Mouse (Mus musculus) embryonic fibroblast, embryonic 13.5 days (primary cell): ENCODE measurements around the gene Hdac10.

Source experiments
- CTCF ChIP-seq: IDR thresholded peaks from 2 replicates; pipeline ENCODE4 v1.5.1; 2011; ENCODE audit warnings: mild to moderate bottlenecking, control low read depth, low read length, moderate library complexity, borderline replicate concordance; ENCODE audit not compliant: insufficient read depth
- POLR2A ChIP-seq: IDR thresholded peaks from 2 replicates; pipeline ENCODE4 v1.6.1; 2011; ENCODE audit warnings: low read depth, mild to moderate bottlenecking, control low read depth, low read length, moderate library complexity

DNA sequence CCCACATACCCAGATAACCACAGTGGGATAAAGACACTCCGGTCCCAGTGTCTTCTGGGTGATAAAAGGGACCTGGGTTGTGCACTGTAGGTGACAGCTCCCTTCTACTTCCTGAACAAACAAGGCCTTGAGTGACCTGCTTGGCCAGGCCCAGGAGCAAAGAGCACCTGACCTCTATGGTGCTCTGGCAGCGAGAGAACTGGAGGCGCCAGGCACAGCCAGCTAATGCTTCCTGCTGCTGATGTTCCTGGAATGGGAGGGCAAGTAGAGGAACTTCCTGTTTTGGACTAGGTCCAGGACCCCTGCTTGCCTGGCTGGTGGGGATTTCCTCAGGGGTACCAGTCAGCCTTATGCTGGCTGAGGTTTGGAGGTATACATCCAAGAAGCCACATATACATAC is 41.6 kb upstream of the Hdac10 start:
- TF ChIP-seq CTCF (no peak), POLR2A (no peak)
